In the genomic region with DNA sequence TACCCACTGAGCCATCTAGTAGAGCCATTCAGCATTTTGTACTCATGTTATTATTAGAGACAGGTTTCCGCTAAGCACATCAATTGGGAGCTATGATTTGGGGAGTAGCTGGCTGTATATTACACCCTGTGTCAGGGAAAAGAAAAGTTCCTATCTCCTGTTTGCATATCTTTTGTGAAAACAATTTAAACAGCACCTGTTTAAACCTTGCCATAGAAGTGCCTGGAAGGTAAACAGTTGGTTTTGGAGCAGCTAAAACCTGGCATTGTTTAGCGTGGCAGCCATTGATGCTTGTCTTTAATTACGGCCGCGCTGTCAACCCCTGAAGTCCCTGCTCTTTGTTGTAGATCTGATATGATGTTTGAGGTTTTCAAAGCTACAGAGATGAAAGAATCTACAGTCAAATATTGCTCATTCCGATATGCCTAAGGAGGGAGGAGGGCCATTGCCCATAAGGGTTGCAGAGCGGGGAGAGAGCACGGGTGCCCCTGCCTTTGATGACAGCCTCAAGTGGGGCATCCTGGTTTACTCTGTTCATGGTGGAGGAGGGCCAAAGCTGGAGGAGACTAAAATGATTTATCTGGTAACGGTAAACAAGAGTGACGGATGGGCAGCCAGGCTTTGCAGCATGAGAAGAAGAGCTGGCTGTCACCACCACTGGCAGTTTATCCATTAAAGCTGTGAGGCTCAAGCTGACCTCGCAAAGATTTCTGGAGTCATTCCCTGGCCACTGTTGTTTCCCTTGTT, we compare ENCODE assay signal across 22 mouse cellular contexts.
DNase-seq lines count a peak whose midpoint lies in the region; ATAC-seq and TF ChIP-seq lines count a peak whose summit lies in the region.
"Had no signal": no experiment of that assay in that cellular context is flagged by ENCODE, and none has a peak within 500 bp of the region (broad histone marks: within the 10 kb centered on the region; RNA-seq: fewer than 3 reads in every experiment).

No protein-coding gene starts in this region.

- no peak for TF ChIP-seq CTCF in heart, adult 2 months (IDR thresholded peaks at IDR 0.05)

- no peaks in the 10 kb centered on the region; the same call in 1 of the 2 replicates for H3K27me3 ChIP-seq in heart, adult 2 months (ENCODE audit: control insufficient read depth, insufficient read depth, low read length)
- peaks cover 3% of the 10 kb centered on the region; the same call in 1 of the 2 replicates for H3K27me3 ChIP-seq in heart, embryonic 15.5 days
- H3K27me3 ChIP-seq in stomach, embryonic 16.5 days (ENCODE audit: control insufficient read depth, insufficient read depth, low read length): no peaks in the 10 kb centered on the region
- H3K27me3 ChIP-seq in forebrain, embryonic 12.5 days: peaks cover 9% of the 10 kb centered on the region
- H3K27me3 ChIP-seq: limb, embryonic 15.5 days had no signal

- TF ChIP-seq EP300 in heart, adult 2 months (IDR thresholded peaks at IDR 0.05; ENCODE audit: insufficient read depth, low read depth, low read length): no peak

- 0 out of 2 replicates have a peak, but pooled peaks have one; percentile 35 for ATAC-seq in heart, embryonic 15.5 days (replicated peaks; ENCODE audit: insufficient number of reproducible peaks, insufficient read depth, low FRiP score, low read depth)
- peak; percentile 76 for ATAC-seq in stomach, embryonic 16.5 days (ENCODE audit: insufficient read depth, low FRiP score)
- no peak for ATAC-seq in forebrain, embryonic 12.5 days (ENCODE audit: low FRiP score)
- ATAC-seq: forebrain, embryonic 16.5 days; inflammation-experienced regulatory T-cells, adult 6 months had no signal

- peak; percentile 78 for DNase-seq in heart, adult 11 months
- DNase-seq in heart, adult 2 months: no peak
- DNase-seq in heart, adult 9 months (ENCODE audit: low spot score in 2 of 2): no peak
- DNase-seq in lung, postnatal 10 days: peak; percentile 66
- DNase-seq in urinary bladder, postnatal 4 days (ENCODE audit: low spot score in 2 of 2): no peak
- DNase-seq: adrenal gland, postnatal 14 days; cerebellum, adult 9-10 months; gastrocnemius, postnatal 10 days; kidney, adult 18-20 months; left cerebral cortex, postnatal 4 days; right cerebral cortex, adult 18-20 months; right cerebral cortex, postnatal 4 days had no signal

- no peak for TF ChIP-seq POLR2A in heart, adult 2 months (IDR thresholded peaks at IDR 0.05; ENCODE audit: insufficient read depth, low read depth, low read length)

- H3K9me3 ChIP-seq in heart, embryonic 15.5 days (replicated peaks): no peaks in the 10 kb centered on the region
- no peaks in the 10 kb centered on the region for H3K9me3 ChIP-seq in stomach, embryonic 16.5 days (replicated peaks; ENCODE audit: control insufficient read depth, low read length)
- H3K9me3 ChIP-seq in forebrain, embryonic 12.5 days: no peaks in the 10 kb centered on the region
- H3K9me3 ChIP-seq: limb, embryonic 15.5 days; midbrain, embryonic 10.5 days had no signal

- no peak overlapping the region for H3K4me3 ChIP-seq in heart, adult 2 months
- no peak overlapping the region for H3K4me3 ChIP-seq in heart, embryonic 15.5 days
- H3K4me3 ChIP-seq in stomach, embryonic 16.5 days (replicated peaks; ENCODE audit: low read length): no peak overlapping the region
- H3K4me3 ChIP-seq in forebrain, embryonic 12.5 days (replicated peaks): no peak overlapping the region
- H3K4me3 ChIP-seq: limb, embryonic 15.5 days; midbrain, embryonic 10.5 days had no signal

- no peaks in the 10 kb centered on the region for H3K79me2 ChIP-seq in heart, adult 2 months (replicated peaks; ENCODE audit: control insufficient read depth, insufficient read depth, low read length)

- no peak overlapping the region for H3K9ac ChIP-seq in heart, adult 2 months (ENCODE audit: low read depth, low read length)
- no peak overlapping the region for H3K9ac ChIP-seq in heart, embryonic 15.5 days
- H3K9ac ChIP-seq in stomach, embryonic 16.5 days (ENCODE audit: low read length): no peak overlapping the region
- no peak overlapping the region for H3K9ac ChIP-seq in forebrain, embryonic 12.5 days
- H3K9ac ChIP-seq: hindbrain, embryonic 14.5 days; limb, embryonic 15.5 days; liver, embryonic 14.5 days had no signal

- no peaks in the 10 kb centered on the region for H3K36me3 ChIP-seq in heart, adult 2 months (ENCODE audit: control insufficient read depth, insufficient read depth, low read length)
- H3K36me3 ChIP-seq in heart, embryonic 15.5 days: no peaks in the 10 kb centered on the region
- H3K36me3 ChIP-seq in stomach, embryonic 16.5 days (ENCODE audit: control insufficient read depth, insufficient read depth, low read length): no peaks in the 10 kb centered on the region
- no peaks in the 10 kb centered on the region for H3K36me3 ChIP-seq in forebrain, embryonic 12.5 days (replicated peaks)
- H3K36me3 ChIP-seq: limb, embryonic 15.5 days; midbrain, embryonic 10.5 days had no signal

- intact Hi-C loops in heart, adult 2 months (cut with DNase I): no loop called here

- peak overlapping the region; percentile 24 for H3K4me2 ChIP-seq in heart, embryonic 15.5 days
- no peak overlapping the region for H3K4me2 ChIP-seq in stomach, embryonic 16.5 days (ENCODE audit: low read depth, low read length)
- H3K4me2 ChIP-seq in forebrain, embryonic 12.5 days: no peak overlapping the region
- H3K4me2 ChIP-seq: hindbrain, embryonic 14.5 days; limb, embryonic 15.5 days had no signal

- no peak overlapping the region for H3K27ac ChIP-seq in heart, adult 2 months
- H3K27ac ChIP-seq in heart, embryonic 15.5 days: no peak overlapping the region
- H3K27ac ChIP-seq in stomach, embryonic 16.5 days (ENCODE audit: low read length): no peak overlapping the region
- H3K27ac ChIP-seq in forebrain, embryonic 12.5 days: no peak overlapping the region
- H3K27ac ChIP-seq: hindbrain, embryonic 14.5 days; kidney, postnatal 0 days; limb, embryonic 15.5 days; liver, embryonic 14.5 days; midbrain, embryonic 10.5 days had no signal

- 58% methylated on average over 11 of the region's 11 CpGs for WGBS in heart, adult 2 months
- WGBS in heart, embryonic 15.5 days: 42% methylated on average over 11 of the region's 11 CpGs
- WGBS in stomach, embryonic 16.5 days: 43% methylated on average over 11 of the region's 11 CpGs
- WGBS in forebrain, embryonic 12.5 days: 88% methylated on average over 11 of the region's 11 CpGs

- H3K4me1 ChIP-seq in heart, adult 2 months (ENCODE audit: control insufficient read depth, insufficient read depth, low read length): no peaks in the 10 kb centered on the region; the same call in 1 of the 2 replicates
- H3K4me1 ChIP-seq in heart, embryonic 15.5 days (replicated peaks): peaks cover 10% of the 10 kb centered on the region
- H3K4me1 ChIP-seq in stomach, embryonic 16.5 days (ENCODE audit: control insufficient read depth, insufficient read depth, low read length): peaks cover 3% of the 10 kb centered on the region
- no peaks in the 10 kb centered on the region for H3K4me1 ChIP-seq in forebrain, embryonic 12.5 days
- H3K4me1 ChIP-seq: limb, embryonic 15.5 days; midbrain, embryonic 10.5 days had no signal

Comparison
In these comparisons a context has a peak if more than half of its experiments do, and no peak if none do; other contexts are left out.
1. DNase-seq: peak in heart, adult 11 months (single experiment) and lung, postnatal 10 days (single experiment); none in heart, adult 2 months (0 of 2), heart, adult 9 months (0 of 2) and urinary bladder, postnatal 4 days (0 of 2).